Mouse (Mus musculus) lung, postnatal 36 days (tissue): ENCODE results near the gene Slc35a1.
"Not testable (repeated sequence)": the region's sequence is repeated elsewhere in the genome, so short reads cannot be mapped to it uniquely, and the experiment has no call there.

Source experiments
- DNase-seq: peaks from one replicate; pipeline ENCODE4 v3.0.0; 2022; ENCODE audit warnings: mixed read lengths

Slc35a1 gene

DNA sequence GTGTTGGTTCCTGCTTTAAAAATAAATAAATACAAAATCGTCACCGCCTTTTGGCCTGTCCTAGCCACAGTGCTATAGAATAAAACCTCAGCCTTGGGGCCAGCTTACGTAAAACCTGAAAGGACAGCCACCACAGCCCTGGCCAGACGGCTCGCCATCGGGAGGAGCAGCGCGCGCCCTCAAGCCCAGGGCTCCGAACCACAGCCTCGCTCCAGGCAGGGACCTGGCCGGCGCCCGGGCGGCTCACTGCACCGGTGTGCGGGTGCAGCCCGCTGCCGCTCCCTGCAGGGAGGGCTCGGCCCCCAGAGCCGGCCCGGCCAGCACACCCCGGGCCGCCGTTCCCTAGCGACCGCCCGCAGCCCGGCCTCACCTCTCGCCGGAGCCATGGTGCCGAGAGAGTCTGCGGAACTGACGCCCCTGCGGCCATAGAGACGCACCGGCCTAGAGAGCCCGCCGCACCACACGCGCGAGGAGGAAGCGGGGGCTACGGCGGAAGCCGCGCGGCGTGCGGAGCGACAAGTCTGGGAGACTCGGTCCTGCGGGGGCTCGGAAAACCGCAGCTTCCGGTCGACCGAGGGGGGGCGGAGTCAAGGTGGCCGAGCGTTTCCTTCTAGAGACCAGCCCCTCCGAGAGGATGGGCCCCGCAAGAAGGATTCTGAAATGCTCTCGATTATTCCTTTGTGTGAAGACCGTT, at the start of gene Slc35a1:
TSS of gene Slc35a1 (minus strand) at position 565 of the 694 bp plus-strand sequence.
- peak; percentile 94 for DNase-seq

DNA sequence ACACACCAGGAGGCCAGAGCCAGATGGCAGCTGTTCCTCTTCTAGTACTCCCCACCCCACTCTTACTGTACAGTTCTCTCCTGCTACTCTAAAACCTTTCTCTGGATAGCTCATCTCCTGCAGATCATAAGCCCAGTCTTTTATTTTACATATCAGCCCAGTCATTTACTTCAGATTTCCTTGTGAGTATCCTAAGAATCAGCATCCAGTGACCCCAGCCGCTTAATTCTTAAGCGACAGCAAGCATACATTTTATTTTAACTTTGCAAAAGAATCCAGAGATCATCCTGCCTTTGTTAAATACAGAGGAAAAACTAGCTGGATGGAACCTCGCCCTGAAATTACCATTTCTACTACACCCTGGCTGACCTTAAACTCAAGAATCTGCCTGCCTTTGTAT, 47.2 kb upstream of the Slc35a1 start:
- no peak for DNase-seq

DNA sequence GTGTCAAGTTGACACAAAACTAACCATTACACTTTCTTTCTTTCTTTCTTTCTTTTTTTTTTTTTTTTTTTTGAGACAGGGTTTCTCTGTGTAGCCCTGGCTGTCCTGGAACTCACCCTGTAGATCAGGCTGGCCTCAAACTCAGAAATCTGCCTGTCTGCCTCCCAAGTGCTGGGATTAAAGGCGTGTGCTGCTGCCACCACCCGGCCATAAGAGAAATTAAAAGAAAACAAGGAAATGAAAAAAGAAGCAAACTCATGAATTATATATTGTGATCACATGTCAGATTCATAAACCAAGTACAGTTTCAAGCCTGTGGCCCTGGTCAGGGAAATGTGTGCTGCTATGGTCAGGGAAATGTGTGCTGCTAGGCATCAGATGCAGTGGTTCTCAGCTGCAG, 46.2 kb upstream of the Slc35a1 start:
- not testable (repeated sequence) for DNase-seq

DNA sequence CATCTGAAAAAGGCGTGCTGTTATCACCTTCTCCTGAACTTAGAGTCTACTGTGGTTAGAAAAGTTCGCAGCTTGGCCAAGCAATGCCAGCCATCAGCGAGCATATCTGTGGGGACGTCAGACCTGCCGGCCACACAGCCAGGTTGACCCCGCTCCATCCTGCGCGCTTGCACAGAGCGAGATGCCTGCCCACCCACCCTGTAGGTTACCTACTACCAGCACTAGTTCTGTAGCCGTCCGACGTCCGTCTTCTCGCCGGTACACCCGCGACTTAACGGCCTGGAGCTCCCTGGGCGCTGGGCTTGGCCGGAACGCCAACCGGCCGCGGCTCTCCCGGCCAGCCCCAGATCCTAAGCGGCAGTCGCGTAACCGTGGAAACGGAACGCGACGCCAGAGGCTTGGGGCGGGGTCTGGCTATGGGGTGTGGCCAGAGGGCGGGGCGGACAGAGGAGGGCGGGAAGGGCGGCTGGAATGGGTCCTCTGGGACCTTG, 42.7 kb upstream of the Slc35a1 start, which contains the start of gene Cfap206:
TSS of gene Cfap206 (minus strand) at position 356 of the 491 bp plus-strand sequence.
- DNase-seq, result peak; percentile 73

DNA sequence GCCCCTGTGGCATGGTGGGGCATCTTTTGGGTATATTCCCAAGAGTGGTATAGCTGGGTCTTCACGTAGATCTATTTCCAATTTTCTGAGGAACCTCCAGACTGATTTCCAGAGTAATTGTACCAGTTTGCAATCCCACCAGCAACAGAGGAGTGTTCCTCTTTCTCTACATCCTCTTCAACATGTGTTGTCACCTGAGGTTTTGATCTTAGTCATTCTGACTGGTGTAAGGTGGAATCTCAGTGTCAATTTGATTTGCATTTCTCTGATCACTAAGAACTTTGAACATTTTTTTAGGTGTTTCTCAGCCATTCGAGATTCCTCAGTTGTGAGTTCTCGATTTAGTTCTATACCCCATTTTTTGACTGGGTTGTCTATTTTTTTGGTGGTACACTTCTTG, 38.5 kb upstream of the Slc35a1 start:
- not testable (repeated sequence) for DNase-seq

DNA sequence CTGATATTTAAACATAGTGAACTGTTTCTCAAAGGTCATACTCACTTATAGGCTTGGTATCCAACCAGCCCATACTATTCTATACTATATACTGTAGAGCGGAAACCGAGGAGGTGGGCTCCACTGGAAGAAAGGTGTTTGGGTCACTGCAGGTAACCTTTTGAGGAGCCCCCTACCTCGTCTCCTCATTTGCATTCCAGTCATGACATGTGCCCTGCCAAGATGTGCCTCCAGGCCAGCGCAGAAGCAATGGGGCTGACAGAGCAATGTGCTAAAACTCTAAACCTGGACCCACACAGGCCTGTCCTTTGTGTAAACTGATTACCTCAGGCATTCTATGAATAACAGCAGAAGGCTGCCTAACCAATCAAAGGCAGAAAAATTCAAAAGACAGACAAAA, 37.1 kb upstream of the Slc35a1 start:
- no peak for DNase-seq

DNA sequence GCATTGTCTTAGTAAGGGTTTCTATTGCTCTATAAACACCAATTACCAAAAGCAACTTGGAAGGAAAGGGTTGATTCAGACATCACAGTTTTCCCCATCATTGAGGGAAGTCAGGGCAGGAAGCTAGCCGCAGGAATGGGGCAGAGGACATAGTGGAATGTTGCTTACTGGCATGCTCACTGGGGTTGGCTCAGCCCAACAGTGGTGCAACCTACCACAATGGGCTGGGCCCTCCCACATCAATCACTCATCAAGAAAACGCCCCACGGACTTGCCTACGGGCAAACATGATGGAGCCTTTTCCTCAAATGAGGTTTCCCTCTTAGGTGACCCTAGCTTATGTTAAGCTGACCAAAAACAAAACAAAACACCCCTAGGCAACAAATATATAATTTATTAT, 35.9 kb upstream of the Slc35a1 start:
- no peak for DNase-seq

DNA sequence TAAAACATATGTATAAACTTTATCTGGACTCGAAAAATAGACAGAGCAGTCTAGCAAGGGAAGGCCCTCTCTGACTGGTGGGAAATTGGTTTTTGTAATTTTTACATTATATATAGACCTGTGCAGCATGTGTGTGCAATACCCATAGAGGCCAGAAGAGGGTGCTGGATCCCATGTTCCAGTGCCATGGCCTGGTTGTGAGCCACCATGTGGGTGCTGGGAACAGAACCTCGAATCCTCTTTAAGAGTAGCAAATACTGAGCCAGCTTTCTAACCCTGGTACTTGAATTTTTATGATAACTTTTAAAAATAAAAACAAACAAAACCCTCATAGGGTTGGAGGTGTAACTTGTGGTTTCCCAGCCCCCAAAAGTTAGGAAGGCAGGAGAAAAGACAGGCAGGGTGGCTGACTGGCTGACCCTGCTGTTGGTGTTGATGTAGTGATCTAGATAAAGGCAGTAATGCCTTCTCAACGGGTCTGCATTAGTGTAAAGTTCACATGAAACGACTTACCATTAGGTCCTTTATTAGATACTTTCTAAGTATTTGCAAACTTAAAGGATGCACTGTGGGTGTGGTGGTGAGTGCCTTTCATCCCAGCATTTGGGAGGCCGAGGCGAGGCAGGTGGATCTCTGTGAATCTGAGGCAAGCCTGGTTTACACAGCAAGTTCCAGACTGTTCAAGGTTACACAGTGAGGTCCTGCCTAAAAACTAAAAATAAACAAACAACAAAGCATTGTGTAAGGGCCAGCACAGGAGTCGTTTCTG, 33.1 kb upstream of the Slc35a1 start:
- no peak for DNase-seq

DNA sequence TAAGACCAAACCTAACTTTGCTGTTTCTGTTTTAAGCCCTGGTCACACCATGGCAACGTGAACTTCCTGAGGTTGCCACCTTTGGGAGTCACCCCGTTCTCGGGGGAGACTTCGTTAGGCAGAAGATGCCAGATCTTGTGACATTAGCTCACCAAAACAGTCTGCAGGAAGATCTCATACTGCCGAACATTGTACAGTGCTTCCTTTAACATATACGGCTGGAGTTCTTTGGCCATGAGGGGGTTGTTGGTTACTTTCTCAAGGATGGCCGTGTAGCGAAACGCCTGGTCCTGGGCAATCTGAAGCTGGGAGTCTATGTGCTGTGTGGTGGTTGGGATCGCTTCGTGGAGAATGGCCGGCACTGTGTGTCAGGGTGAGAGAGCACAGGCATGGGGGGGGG, 32.2 kb upstream of the Slc35a1 start:
- no peak for DNase-seq

DNA sequence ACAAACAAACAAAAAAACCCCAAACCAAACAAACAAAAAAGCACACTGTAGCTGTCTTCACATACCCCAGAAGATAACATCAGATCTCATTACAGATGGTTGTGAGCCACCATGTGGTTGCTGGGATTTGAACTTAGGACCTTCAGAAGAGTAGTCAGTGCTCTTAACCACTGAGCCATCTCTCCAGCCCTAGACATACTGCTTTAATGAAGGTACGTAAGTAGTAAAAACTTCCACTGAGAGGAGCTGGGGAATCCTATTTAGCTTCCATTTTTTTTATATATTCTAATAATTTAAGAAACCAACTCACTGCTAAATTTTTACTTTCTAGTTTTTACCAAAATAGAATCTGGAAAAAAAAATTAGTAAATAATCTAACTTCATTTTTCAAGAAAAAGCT, 27.8 kb upstream of the Slc35a1 start:
- DNase-seq, result no peak

DNA sequence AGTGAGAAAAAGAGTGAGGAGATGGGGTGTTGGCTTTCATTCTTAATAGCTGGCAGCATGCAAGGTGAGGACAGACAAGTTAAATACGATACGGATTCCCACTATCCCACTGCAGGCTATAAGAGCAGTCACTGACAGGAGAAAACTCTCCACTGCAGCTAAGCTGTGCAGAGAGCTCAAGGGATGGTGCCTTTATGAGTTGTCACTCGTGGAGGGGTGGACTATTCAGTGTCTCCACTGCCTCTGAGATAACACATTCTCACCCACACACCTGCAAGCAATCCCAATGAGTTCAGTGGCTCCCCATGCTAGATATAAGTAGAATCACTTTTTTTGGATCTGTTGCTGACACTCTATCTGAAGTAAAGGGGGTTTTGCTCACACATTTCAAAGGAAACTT, 20.9 kb upstream of the Slc35a1 start:
- DNase-seq, result no peak

DNA sequence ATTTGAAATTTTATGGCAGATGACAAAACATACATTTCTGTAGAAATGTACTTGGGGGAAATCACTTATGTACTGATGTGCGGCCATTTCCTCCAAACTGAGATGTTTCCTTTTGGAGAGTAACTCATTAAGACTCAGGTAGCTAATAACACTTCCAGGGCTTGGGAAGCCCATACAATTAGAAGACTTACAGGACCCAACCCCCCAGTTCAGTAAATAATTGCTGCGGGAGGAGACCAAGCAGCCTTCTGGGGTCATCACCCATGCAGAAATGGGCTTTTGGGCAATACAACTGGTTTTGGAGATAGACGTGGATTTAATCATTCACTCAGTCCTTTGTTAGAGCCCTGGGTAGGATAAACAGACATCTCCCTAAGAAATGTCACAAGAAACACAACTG, 20.0 kb upstream of the Slc35a1 start:
- DNase-seq, result no peak

DNA sequence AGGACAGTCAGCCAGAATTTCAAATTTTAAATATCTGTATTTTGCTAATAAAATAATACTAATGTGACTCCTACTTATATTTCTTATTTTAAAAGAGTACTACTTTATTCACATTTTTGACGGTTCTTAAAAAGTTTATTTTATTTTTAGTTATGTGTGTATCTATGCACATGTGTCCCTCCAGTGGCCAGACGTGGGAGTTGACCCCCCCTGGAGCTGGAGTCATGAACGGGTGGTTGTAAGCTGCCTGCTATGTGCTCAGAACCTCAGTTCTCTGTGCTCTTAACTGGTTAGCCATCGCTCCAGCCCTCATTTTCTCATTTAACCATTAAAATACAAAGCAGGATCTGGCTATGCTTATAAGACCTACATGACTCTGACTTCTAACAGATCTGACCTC, 15.8 kb upstream of the Slc35a1 start:
- DNase-seq, result no peak

DNA sequence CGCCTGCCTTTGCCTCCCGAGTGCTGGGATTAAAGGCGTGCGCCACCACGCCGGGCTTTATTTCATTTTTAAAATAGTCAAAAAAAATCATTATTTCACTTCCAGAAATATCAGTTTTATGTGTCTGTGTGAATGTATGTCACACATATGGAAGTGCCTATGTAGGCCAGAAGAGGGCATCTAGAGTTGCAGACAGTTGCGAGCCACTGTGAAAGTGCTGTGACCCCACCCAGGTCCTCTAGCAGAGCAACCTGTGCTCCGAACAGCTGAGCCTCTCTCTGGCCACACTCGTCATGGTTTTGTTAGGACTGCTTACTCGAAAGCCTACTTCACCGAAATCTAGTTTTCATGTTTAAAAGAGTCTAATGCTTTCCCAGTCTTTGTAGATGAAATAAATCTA, 15.0 kb upstream of the Slc35a1 start:
- DNase-seq, result no peak

DNA sequence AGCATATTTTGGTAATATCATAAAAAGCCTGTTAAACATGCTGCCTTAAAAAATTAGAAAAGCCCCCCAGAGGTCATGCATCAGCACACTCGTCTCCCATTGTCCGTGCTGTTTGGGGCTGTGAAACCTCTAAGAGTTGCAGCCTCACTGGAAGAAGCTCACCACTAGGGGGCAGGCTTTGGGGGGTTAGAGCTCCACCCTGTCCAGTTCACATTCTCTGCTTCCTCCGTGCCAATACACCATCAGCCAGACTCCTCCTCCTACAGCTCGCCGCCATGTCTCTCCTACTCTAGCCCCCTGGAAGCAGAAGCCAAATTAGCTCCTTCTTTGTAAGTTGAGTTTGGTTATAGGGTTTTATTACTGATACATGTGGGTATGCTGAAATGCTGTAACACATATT, 14.3 kb upstream of the Slc35a1 start:
- peak; percentile 76 for DNase-seq

DNA sequence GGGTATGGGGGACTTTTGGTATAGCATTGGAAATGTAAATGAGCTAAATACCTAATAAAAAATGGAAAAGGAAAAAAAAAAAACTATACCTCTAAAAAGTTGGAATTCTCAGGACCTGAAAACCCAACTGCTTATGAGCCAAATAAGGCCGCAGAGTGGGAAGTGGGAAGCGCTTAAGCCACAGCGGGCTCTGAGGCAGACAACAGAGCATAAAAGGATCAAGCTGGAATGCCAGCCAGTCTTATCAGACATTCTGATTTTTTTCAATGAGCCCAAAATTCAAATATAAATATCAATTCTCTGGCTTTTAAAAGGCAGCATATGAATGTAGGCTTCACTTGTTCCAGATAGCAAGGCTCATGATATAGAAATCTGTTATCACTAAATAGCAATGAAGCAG, 783 bp upstream of the Slc35a1 start:
- DNase-seq, result no peak

DNA sequence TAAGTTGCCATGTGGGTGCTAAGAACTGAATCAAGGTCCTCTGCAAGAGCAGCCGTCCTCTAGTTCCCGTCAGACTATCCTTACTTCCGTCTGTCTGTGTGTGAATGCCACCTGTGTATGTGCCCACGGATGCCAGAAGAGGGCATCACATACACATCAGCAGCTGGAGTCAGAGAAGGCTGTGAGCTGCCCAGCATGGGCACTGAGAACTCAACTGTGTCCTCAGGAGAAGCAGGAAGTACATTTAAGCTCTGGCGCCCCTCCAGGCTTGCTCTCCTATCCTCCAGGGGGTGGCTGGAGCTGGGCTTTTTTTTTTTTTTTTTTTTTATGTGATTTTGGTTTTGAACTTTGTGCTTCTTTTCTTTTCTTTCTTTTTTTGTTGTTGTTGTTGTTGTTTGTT, 6.7 kb downstream of the Slc35a1 start:
- no peak for DNase-seq

DNA sequence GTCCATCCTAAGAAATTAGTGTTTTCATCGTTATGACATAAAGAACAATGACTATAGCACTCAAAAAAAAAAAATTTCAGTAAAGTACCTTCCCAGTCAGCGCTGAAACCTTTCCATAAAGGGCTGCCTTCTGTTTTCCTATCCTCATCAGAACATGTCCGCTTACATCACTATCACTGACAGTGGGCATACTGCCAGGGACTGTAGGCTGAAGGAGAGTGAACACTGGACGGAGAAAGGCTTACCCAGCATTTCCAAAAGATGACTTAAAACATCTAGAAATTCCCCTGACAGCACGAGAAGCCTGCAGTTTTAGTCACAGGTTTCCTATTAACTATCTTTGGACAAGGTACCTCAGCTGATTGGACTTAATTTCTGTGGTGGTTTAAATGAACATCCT, 13.5 kb downstream of the Slc35a1 start:
- no peak for DNase-seq

DNA sequence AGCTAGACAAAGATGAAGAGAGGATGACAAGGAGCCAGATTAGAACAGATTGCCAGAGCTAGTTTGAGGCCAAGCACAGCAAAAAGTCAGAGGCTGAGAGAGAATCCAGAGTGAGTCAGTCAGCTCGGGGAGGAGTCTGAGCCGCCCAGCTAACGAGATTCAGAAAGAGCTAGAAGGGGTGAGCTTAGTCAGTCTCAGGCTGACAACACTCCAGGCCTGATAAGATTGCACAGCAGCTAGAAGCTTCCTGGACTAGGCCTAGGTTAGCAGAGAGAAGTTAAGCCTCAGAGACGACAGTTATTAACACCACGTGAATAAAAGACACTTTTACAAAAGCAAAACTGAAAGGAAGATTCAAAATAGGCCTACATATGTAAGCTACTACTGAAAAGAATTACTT, 19.3 kb downstream of the Slc35a1 start:
- no peak for DNase-seq

DNA sequence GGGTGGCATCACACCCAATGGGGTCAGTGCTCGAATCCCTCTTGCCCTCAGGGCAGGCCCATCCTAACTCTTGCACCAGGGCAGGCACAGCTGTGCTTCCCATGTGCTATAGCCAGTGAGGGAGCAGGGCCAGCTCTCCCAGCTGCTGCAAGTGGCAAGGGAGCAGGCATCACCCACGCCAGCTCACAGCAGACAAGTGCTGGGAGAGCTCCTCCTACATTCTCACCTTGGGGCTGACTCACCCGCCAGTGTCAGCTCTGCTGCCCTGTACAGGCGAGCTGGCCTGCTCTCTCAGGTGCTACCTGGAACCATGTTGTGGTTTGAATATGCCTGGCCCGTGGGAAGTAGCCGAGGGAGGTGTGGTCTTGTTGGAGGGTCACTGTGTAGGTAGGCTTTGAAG, 25.3 kb downstream of the Slc35a1 start:
- DNase-seq, result no peak

DNA sequence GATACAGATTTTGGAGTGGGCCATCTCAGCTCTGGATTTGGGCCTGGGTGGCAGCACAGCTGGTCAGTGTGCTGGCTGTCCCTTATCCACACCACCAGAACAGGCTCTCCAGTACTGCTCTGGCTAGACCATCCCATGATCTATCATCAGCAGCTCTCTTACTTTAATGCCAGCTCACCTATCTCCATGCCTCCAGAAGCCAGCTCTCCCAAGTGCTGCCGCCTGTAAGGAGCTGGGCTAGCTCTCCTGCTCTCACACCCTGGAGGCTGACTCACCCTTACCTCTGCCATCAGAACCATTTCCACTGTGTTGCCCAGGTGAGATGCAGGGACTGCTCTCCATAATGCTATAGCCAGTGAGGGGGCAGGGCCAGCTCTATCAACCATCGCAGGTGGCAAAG, 25.7 kb downstream of the Slc35a1 start:
- no peak for DNase-seq

DNA sequence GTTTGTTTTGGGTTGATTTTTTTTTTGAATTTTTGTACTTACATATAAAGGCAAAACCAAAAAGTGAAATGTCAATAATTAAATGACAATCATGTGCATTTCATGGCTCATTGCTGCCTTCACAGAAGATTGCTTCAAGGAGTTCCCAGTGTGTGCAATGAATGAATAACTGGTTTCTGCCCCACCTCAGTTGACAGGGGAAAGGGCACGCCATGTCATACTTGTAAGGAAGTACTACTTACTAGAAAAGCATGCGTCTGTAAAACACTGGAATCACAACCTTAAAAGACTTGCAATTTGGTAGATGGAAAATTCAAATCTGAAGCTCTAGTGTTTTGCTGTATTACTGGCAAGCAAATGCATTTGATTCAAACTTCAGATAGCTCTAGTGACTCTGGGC, 28.2 kb downstream of the Slc35a1 start:
- no peak for DNase-seq

DNA sequence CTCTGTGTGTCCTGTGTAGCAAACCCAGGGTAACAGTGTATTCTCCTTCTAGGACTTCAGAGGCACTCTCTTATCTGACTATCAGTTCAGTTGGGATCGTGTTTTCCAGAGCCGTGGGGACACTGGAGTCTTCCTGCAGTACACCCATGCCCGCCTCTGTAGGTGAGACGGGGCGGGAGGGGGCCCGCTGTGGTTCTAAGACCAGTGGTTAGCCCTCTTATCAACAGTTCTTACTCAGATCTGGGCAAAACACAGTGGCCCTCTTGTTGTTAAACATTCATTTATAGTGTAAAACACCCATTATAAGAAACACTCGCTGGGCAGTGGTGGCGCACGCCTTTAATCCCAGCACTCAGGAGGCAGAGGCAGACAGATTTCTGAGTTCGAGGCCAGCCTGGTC, 31.1 kb downstream of the Slc35a1 start:
- no peak for DNase-seq

DNA sequence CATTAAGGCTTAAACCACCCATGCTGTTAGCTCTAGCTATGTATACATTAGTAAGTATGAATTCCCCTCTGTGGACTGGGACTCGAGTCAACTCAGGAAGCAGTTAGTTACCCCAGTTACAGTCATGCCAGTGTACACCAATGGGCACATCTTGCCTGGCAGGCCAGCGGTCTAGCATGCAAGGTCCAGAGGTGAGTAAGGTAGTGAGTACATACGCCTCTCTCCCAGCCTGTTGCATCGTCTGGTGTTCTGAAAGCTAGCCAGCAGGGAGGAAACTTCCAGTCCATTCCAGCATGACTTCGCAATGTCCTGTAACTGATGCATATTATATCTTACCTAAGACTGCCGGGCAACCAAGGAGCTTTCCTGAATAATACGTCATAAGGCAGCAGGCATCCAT, 34.1 kb downstream of the Slc35a1 start:
- DNase-seq, result no peak
